Mouse (Mus musculus) E14TG2a.4 (cell line): ENCODE data around the gene Plce1.

Source experiments
- H3K27me3 ChIP-seq: 2 replicates; pipeline ENCODE4 v1.6.1; 2014; ENCODE audit warnings: low read length, control low read depth; ENCODE audit not compliant: insufficient read depth
- H3K36me3 ChIP-seq: 2 replicates; pipeline ENCODE4 v1.6.1; 2014; ENCODE audit warnings: low read length, control low read depth; ENCODE audit not compliant: insufficient read depth
- H3K4me1 ChIP-seq: replicated peaks from 2 replicates; pipeline ENCODE4 v1.6.1; 2014; ENCODE audit warnings: low read depth, low read length, control low read depth
- H3K4me3 ChIP-seq: replicated peaks from 2 replicates; pipeline ENCODE4 v1.5.1; 2014; ENCODE audit warnings: mild to moderate bottlenecking, low read length
- H3K9me3 ChIP-seq: 2 replicates; pipeline ENCODE4 v1.6.1; 2014; ENCODE audit warnings: low read length, control low read depth
- CTCF ChIP-seq: conservative IDR thresholded peaks from 2 replicates; pipeline ENCODE4 v1.5.1; 2014; ENCODE audit warnings: low read length
- NANOG ChIP-seq: IDR thresholded peaks from 2 replicates; pipeline ENCODE4 v1.6.1; 2014; ENCODE audit warnings: borderline replicate concordance, low read length, mixed read lengths
- POU5F1 ChIP-seq: IDR thresholded peaks from 2 replicates; pipeline ENCODE4 v1.6.1; 2014; ENCODE audit warnings: low read length, borderline replicate concordance

The Plce1 gene

DNA sequence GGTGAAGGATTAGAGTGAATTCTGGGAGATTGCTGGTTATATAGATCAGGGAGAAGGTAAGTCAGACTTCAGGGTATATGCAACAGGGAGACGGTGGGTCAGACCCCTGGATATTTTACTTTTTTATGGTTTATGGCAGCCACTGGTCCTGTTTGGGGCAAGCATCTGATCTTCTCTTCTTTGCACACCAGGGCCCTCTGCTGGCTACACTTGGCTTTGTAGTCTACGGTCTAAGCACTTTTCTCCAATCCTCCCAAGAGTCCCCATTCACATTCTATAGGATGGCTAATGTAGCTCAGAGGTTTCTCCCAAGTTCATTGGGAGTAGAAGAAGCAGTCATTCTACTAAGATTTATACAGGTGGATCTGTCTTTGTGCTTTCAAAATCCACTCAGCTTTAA lies 228.5 kb downstream of the Plce1 start:
- no peak overlapping the region for H3K4me3 ChIP-seq
- peaks cover 20% of the 10 kb centered on the region for H3K9me3 ChIP-seq
- no peaks in the 10 kb centered on the region for H3K4me1 ChIP-seq
- H3K27me3 ChIP-seq = no peaks in the 10 kb centered on the region
- no peaks in the 10 kb centered on the region for H3K36me3 ChIP-seq
- TF ChIP-seq NANOG (no peak), CTCF (no peak), POU5F1 (no peak)

DNA sequence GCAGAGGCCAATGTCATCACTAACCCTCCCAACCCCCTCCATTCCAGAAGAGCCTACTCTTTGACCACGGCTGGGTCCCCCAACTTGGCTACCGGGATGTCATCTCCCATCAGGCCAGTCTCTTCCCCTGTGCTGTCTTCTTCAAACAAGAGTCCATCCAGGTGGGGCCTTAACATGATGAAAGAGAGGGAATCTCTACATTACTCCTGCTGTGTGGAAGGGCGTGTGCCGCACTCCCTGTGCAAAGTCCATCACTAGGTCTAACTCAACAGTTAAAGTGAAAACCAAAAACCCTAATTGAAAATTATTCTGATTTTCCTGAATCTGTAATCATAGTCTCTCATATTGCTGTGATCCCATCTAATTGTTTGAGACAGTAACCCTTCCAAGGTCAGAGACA lies 240.9 kb downstream of the Plce1 start:
- H3K4me1 ChIP-seq = peaks cover 4% of the 10 kb centered on the region
- H3K36me3 ChIP-seq = no peaks in the 10 kb centered on the region
- H3K4me3 ChIP-seq = no peak overlapping the region
- H3K9me3 ChIP-seq = no peaks in the 10 kb centered on the region
- no peaks in the 10 kb centered on the region; the same call in 1 of the 2 replicates for H3K27me3 ChIP-seq
- TF ChIP-seq NANOG = no peak
- TF ChIP-seq CTCF = no peak
- TF ChIP-seq POU5F1 = no peak

DNA sequence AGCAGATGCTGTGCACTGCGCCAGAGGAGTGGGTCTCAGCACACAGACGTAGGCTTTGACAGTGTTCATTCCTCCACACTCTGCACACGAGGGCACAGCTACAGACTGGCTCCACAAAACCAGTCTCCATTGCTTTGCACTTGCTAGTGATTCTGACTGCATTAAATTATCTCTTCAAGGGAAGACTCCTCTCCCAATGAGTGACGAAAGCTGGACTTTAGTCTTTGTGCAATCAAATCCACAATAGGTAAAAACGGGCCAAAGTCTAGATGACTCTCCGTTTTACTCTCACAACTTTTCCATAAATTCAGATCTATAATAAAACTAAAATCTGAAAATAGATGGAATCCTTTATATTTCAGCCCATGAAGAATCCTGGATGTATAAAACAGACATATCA lies 242.1 kb downstream of the Plce1 start:
- no peaks in the 10 kb centered on the region for H3K36me3 ChIP-seq
- no peaks in the 10 kb centered on the region for H3K9me3 ChIP-seq
- no peak overlapping the region for H3K4me3 ChIP-seq
- H3K27me3 ChIP-seq = no peaks in the 10 kb centered on the region; the same call in 1 of the 2 replicates
- H3K4me1 ChIP-seq = no peaks in the 10 kb centered on the region
- no peak for TF ChIP-seq POU5F1

DNA sequence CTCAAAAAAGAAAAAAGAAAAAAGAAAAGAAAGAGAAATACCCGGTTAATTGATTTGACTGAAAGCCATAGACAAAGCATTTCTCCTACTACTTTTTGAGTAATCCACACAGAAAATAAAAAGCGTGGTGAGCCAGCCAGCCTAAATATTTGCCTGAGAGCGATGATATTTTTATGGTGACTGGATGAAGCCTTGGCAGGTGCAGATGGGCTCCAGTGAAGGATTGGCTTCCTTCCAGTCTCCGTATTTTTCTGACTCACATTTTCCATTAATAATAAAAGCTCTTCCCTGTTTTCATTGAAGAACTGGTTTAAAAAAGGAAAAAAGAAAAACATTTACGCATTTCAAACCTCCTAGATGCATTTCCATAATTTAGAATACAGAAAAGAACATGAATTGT lies 243.1 kb downstream of the Plce1 start:
- Histone ChIP-seq H3K9me3 (no peaks in the 10 kb centered on the region), H3K4me1 (no peaks in the 10 kb centered on the region), H3K4me3 (no peak overlapping the region), H3K27me3 (no peaks in the 10 kb centered on the region; the same call in 1 of the 2 replicates), H3K36me3 (no peaks in the 10 kb centered on the region)
- no peak for TF ChIP-seq CTCF
- no peak for TF ChIP-seq POU5F1
- TF ChIP-seq NANOG = no peak

DNA sequence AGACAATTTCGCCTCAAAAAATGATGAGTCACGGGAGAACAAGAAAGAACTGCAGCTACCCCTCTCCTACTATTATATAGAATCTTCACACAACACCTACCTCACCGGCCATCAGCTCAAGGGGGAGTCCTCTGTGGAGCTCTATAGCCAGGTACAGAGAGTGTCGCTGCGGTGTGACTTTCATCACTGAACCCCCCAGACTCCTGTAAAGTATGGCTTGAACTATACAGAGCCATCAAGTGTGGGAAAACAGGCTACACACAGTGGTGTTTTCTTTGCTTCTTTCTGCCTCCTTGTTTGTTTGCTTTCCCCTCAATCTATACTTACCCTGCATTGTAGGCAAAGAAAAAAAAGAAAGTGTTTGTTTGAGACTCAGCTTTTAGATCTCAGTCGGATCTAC lies 247.9 kb downstream of the Plce1 start:
- TF ChIP-seq NANOG (no peak), CTCF (no peak), POU5F1 (no peak)
- H3K4me1 ChIP-seq = no peaks in the 10 kb centered on the region
- H3K27me3 ChIP-seq = no peaks in the 10 kb centered on the region; the same call in 1 of the 2 replicates
- H3K9me3 ChIP-seq = no peaks in the 10 kb centered on the region
- H3K4me3 ChIP-seq = no peak overlapping the region
- H3K36me3 ChIP-seq = no peaks in the 10 kb centered on the region

DNA sequence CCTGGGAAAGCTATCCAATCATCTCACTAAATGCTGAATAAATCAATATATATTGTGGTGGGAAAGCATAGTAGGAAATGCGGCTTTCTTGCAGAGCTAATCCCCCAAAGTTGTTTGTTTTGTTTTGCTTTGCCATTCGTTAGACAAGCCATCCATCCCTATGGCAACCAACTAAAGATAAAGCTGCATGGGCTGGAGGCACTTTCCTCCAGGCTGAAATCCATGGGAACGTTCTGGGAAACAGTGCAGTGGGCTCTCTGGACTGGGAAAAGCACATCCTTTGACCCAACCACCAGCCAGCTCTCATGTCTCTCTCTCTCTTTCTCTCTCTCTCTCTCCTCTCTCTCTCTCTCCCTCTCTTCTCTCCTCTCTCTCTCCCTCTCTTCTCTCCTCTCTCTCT lies 248.4 kb downstream of the Plce1 start:
- Histone ChIP-seq H3K9me3 (no peaks in the 10 kb centered on the region), H3K4me3 (no peak overlapping the region), H3K4me1 (no peaks in the 10 kb centered on the region), H3K27me3 (no peaks in the 10 kb centered on the region; the same call in 1 of the 2 replicates), H3K36me3 (no peaks in the 10 kb centered on the region)
- TF ChIP-seq NANOG = no peak
- no peak for TF ChIP-seq CTCF
- TF ChIP-seq POU5F1 = no peak

DNA sequence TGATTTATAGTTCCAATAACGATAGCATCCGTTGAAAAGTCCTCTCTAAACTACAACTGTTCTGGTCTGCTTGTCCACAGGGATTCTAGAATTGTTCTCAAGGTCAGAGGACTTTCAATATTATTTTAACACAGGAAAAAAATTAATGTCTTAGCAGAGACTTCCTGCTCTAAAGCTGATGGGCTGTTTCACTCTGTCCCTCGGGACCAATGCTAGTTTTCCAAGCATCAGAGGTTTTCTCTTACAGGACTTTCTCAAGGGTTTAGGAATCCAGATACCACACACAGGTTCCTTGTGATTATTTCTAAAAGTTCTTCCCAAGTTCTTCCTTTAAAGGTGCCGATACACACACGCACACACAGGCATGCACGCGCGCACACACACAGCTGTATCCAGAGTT lies 263.6 kb downstream of the Plce1 start:
- Histone ChIP-seq H3K4me3 (no peak overlapping the region), H3K36me3 (no peaks in the 10 kb centered on the region), H3K4me1 (no peaks in the 10 kb centered on the region), H3K9me3 (no peaks in the 10 kb centered on the region), H3K27me3 (no peaks in the 10 kb centered on the region)
- no peak for TF ChIP-seq POU5F1
- no peak for TF ChIP-seq CTCF
- TF ChIP-seq NANOG = no peak

DNA sequence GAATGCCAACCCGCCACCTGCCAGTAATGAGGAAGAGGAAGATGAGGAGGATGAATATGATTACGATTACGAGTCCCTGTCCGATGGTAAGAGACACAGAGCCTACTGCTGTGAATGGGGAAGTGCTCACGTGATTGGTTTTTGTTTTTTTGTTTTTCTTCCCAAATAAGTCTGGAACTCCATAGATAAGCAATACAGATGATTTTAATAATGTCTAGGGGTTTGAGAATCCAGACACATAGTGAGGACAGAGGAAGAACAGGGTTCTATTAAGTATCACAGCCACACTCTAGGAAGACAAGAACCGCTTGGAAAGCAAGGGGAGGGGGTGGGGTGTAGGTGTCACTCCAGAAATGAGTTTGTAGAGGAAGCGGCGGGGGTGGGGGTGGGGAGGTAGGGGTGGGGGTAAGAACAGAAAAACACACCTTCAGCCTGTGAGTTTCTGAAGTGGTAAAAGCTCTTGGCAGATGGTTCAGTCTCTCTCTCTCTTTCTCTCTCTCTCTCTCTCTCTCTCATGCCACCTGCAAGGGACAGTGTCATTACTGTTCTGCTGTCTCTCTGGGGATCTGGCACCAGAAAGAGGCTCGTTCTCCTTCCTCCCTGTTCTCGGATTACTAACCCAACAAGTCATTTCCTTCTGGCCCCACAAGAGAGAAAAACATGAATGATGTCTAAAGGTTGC lies 265.0 kb downstream of the Plce1 start:
- Histone ChIP-seq H3K36me3 (no peaks in the 10 kb centered on the region), H3K4me1 (no peaks in the 10 kb centered on the region), H3K9me3 (no peaks in the 10 kb centered on the region), H3K27me3 (no peaks in the 10 kb centered on the region), H3K4me3 (no peak overlapping the region)
- TF ChIP-seq NANOG (no peak), CTCF (no peak), POU5F1 (no peak)

DNA sequence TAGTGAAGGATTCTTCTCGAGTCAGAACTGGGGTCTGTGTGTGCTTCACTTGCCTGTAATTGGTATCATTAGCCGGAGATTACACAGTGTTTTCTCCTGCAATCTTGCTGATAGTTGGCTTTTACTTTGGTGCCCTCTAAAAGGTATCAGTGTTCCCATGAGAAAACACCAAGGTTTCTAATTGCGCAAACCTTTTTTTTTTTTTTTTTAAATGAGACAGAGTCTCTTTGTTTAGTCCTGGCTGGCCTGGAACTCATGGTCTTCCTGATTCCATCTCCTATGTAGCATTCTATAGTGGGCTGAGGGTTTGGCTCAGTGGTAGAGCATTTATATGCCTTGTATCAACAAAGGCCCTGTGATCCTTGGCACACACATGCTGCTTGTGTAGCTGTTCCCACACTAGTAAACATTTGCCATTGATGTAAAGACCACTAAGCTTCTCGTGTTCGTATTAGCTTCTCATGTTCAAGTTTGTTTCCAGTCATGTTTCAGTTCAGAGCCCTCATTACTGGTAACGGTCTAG lies 265.6 kb downstream of the Plce1 start:
- Histone ChIP-seq H3K27me3 (peaks cover 3% of the 10 kb centered on the region; the same call in 1 of the 2 replicates), H3K36me3 (no peaks in the 10 kb centered on the region), H3K4me3 (no peak overlapping the region), H3K4me1 (no peaks in the 10 kb centered on the region), H3K9me3 (no peaks in the 10 kb centered on the region)
- TF ChIP-seq POU5F1 = no peak
- no peak for TF ChIP-seq NANOG
- TF ChIP-seq CTCF = no peak
